In the genomic region with DNA sequence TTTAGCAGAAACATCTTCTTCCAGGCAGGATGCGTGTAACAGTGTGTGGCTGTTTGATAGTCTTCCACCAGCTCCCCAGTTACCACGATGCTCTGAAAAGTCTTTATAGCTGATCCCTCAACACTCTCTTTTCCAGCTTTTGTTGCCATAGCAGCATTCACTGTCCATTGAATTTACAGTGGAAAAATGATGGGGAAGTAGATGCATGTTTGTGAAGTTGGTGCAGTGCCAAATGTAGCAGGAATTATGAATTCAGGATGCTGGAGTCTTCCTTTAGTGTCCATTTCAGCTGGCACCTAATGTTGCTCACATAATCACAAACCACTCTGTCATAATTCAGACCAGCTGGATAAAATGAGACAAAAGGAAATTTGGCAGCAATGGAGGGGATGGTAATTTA, we compare ENCODE assay signal across 17 mouse cellular contexts.
DNase-seq lines count a peak whose midpoint lies in the region; ATAC-seq lines count a peak whose summit lies in the region.
"Had no signal": no experiment of that assay in that cellular context is flagged by ENCODE, and none has a peak within 500 bp of the region (broad histone marks: within the 10 kb centered on the region; RNA-seq: fewer than 3 reads in every experiment).

No protein-coding gene starts in this region.

- WGBS in neural tube, embryonic 14.5 days: 33% methylated on average over 2 of the region's 2 CpGs

- no peaks in the 10 kb centered on the region for H3K9me3 ChIP-seq in neural tube, embryonic 14.5 days (ENCODE audit: control insufficient read depth, low read length)

- no peak overlapping the region for H3K9ac ChIP-seq in neural tube, embryonic 14.5 days (replicated peaks; ENCODE audit: low read depth, low read length)
- H3K9ac ChIP-seq: midbrain, embryonic 12.5 days had no signal

- no peak overlapping the region for H3K4me3 ChIP-seq in neural tube, embryonic 14.5 days (ENCODE audit: low read depth, low read length)
- H3K4me3 ChIP-seq: heart, adult 2 months; left cerebral cortex, adult 2 months; midbrain, embryonic 12.5 days had no signal

- peak; percentile 61 to 69 for DNase-seq in cerebellum, postnatal 10 days
- no peak for DNase-seq in cerebellum, postnatal 36 days
- DNase-seq in layer of hippocampus, adult 9-11 months: peak; percentile 6
- no peak for DNase-seq in layer of hippocampus, postnatal 36 days
- DNase-seq in retina, postnatal 1 day: peak; percentile 19
- no peak for DNase-seq in retina, embryonic 14.5 days (ENCODE audit: low spot score)
- DNase-seq: adrenal gland, adult 8-10 months; heart, adult 2 months; kidney, adult 11 months; kidney, postnatal 36 days; liver; right cerebral cortex, postnatal 4 days; thymus, adult 18-20 months had no signal

- peak; percentile 86 for ATAC-seq in neural tube, embryonic 14.5 days (ENCODE audit: low read depth)
- no peak for ATAC-seq in erythroblast, adult 5-6 weeks (replicated peaks; ENCODE audit: low FRiP score, poor library complexity, severe bottlenecking)

- no peaks in the 10 kb centered on the region for H3K27me3 ChIP-seq in neural tube, embryonic 14.5 days (ENCODE audit: control insufficient read depth, insufficient read depth, low read length)
- H3K27me3 ChIP-seq: midbrain, embryonic 12.5 days had no signal

- no peaks in the 10 kb centered on the region for H3K4me1 ChIP-seq in neural tube, embryonic 14.5 days (ENCODE audit: control insufficient read depth, insufficient read depth, low read length)
- H3K4me1 ChIP-seq: midbrain, embryonic 12.5 days had no signal

- H3K36me3 ChIP-seq in neural tube, embryonic 14.5 days (ENCODE audit: control insufficient read depth, insufficient read depth, low read length): no peaks in the 10 kb centered on the region
- H3K36me3 ChIP-seq: midbrain, embryonic 12.5 days had no signal

- peak overlapping the region; percentile 39 for H3K27ac ChIP-seq in neural tube, embryonic 14.5 days (ENCODE audit: low read depth, low read length)
- H3K27ac ChIP-seq: heart, adult 2 months; left cerebral cortex, adult 2 months; midbrain, embryonic 12.5 days had no signal

- H3K4me2 ChIP-seq in neural tube, embryonic 14.5 days (ENCODE audit: low read depth, low read length): no peak overlapping the region
- H3K4me2 ChIP-seq: midbrain, embryonic 12.5 days had no signal

Comparison
In these comparisons a context has a peak if more than half of its experiments do, and no peak if none do; other contexts are left out.
1. DNase-seq: peak in cerebellum, postnatal 10 days (2 of 2), layer of hippocampus, adult 9-11 months (single experiment) and retina, postnatal 1 day (single experiment); none in cerebellum, postnatal 36 days (0 of 2), layer of hippocampus, postnatal 36 days (0 of 2) and retina, embryonic 14.5 days (single experiment).